Mouse (Mus musculus): Measurements from ENCODE around the gene Phox2b.

- TF ChIP-seq GATA1 (IDR thresholded peaks at IDR 0.05; ENCODE audit: low read length) = no peak
- no peak for TF ChIP-seq TAL1 (IDR thresholded peaks at IDR 0.05; ENCODE audit: low read length)
Measured at GRCm38 (mm10) chr5:67099393-67100271, 531 bp upstream of the Phox2b start.

Measured in erythroblast, embryonic 14.5 days (primary cell).